Mouse (Mus musculus) stomach, postnatal 0 days (tissue): Measurements from ENCODE around the gene Relb. TPM values are rescaled to one million over a fixed set of nuclear protein-coding genes. Genes with fewer than 3 reads are reported as not detected.

Experiments used
- ATAC-seq: fragments of 200-750 bp; cut with Nextera tagmentation; 2 replicates; pipeline ENCODE4 v1.8.0; 2017; ENCODE audit not compliant: low FRiP score, low TSS enrichment
- DNase-seq: peaks from one replicate; pipeline ENCODE4 v3.0.0-alpha.2; 2016; ENCODE audit warnings: low spot score
- H3K27ac ChIP-seq: fragments of 300-500 bp; sonication (generic); replicated peaks from 2 replicates; pipeline ENCODE4 v1.5.1; 2014; ENCODE audit warnings: mild to moderate bottlenecking, control low read depth
- H3K27me3 ChIP-seq: fragments of 300-500 bp; sonication (generic); 2 replicates; pipeline ENCODE4 v1.6.1; 2014; ENCODE audit warnings: low read length; ENCODE audit not compliant: control insufficient read depth, insufficient read depth
- H3K36me3 ChIP-seq: fragments of 300-500 bp; sonication (generic); 2 replicates; pipeline ENCODE4 v1.6.1; 2014; ENCODE audit warnings: low read length, mixed read lengths; ENCODE audit not compliant: control insufficient read depth, insufficient read depth
- H3K4me1 ChIP-seq: fragments of 300-500 bp; sonication (generic); replicated peaks from 2 replicates; pipeline ENCODE4 v1.6.1; 2014; ENCODE audit warnings: antibody characterized with exemption; ENCODE audit not compliant: control insufficient read depth, insufficient read depth
- H3K4me2 ChIP-seq: fragments of 300-500 bp; sonication (generic); replicated peaks from 2 replicates; pipeline ENCODE4 v1.6.1; 2014; ENCODE audit warnings: low read depth, mild to moderate bottlenecking, control low read depth, moderate library complexity
- H3K4me3 ChIP-seq: fragments of 300-500 bp; sonication (generic); 2 replicates; pipeline ENCODE4 v1.5.1; 2014; ENCODE audit warnings: low read depth, low read length, control low read depth
- H3K9ac ChIP-seq: fragments of 300-500 bp; sonication (generic); 2 replicates; pipeline ENCODE4 v1.6.1; 2014; ENCODE audit warnings: mild to moderate bottlenecking, low read length, control low read depth, mixed read lengths
- H3K9me3 ChIP-seq: fragments of 300-500 bp; sonication (generic); 2 replicates; pipeline ENCODE4 v1.6.1; 2016; ENCODE audit warnings: low read length; ENCODE audit not compliant: control insufficient read depth
- CTCF ChIP-seq: IDR thresholded peaks from 2 replicates; pipeline ENCODE4 v1.5.1; 2016; ENCODE audit warnings: antibody characterized with exemption, low read depth, mild to moderate bottlenecking, moderate library complexity
- EP300 ChIP-seq: optimal IDR thresholded peaks from 2 replicates; pipeline ENCODE3; 2016; ENCODE audit warnings: antibody characterized with exemption
- WGBS: fragments of 180-500 bp; shearing (Covaris S2); extraction: QIAGEN DNeasy Blood & Tissue Kit; methylation state at CpG from one replicate; pipeline ENCODE4 v1.1.7; 2014; 5-methylcytosine and 5-hydroxymethylcytosine counted together
- polyA plus RNA-seq: library from polyadenylated mRNA; unstranded; fragments of >200 nt; fragmentation: Nextera tagmentation; extraction: Ambion mirVana; gene quantifications from 2 replicates; pipeline ENCODE4 v1.2.1, GENCODE M21; 2015

Gene Relb
- polyA plus RNA-seq, 1 experiment from 2014 or later, result 7.3 TPM

- Histone ChIP-seq H3K4me2 (no peak overlapping the region), H3K9ac (no peak overlapping the region), H3K4me1 (no peaks in the 10 kb centered on the region), H3K9me3 (no peaks in the 10 kb centered on the region), H3K27me3 (no peaks in the 10 kb centered on the region), H3K27ac (no peak overlapping the region), H3K4me3 (no peak overlapping the region), H3K36me3 (no peaks in the 10 kb centered on the region)
- 68% methylated on average over 10 of the region's 10 CpGs for WGBS
- no peak for TF ChIP-seq EP300
- no peak for TF ChIP-seq CTCF
- ATAC-seq (no peak), DNase-seq (no peak)
Observed at GRCm38 (mm10) chr7:19671511-19671910, 42.3 kb upstream of the Relb start.

- H3K27me3 ChIP-seq, result no peaks in the 10 kb centered on the region
- DNase-seq (peak; percentile 91), ATAC-seq (peak; percentile 81)
- no peak overlapping the region for H3K4me3 ChIP-seq
- no peaks in the 10 kb centered on the region for H3K36me3 ChIP-seq
- peak overlapping the region; percentile 41 for H3K4me2 ChIP-seq
- H3K4me1 ChIP-seq, result 0 out of 2 replicates have a peak, but pooled peaks cover under 1% of the 10 kb centered on the region
- H3K9ac ChIP-seq, result peak overlapping the region; percentile 47; the same call in 1 of the 2 replicates
- TF ChIP-seq EP300, result no peak
- TF ChIP-seq CTCF, result peak; percentile 99
- no peaks in the 10 kb centered on the region for H3K9me3 ChIP-seq
- peak overlapping the region; percentile 83 for H3K27ac ChIP-seq
- 6% methylated on average over 10 of the region's 10 CpGs for WGBS
Observed at GRCm38 (mm10) chr7:19668947-19669721, 39.9 kb upstream of the Relb start.

- Histone ChIP-seq H3K4me3 (no peak overlapping the region), H3K36me3 (no peaks in the 10 kb centered on the region), H3K9ac (no peak overlapping the region), H3K27ac (no peak overlapping the region), H3K27me3 (no peaks in the 10 kb centered on the region), H3K9me3 (no peaks in the 10 kb centered on the region), H3K4me1 (peaks cover 6% of the 10 kb centered on the region; the same call in 1 of the 2 replicates), H3K4me2 (no peak overlapping the region)
- no peak for ATAC-seq
- no peak for TF ChIP-seq EP300
- TF ChIP-seq CTCF, result no peak
- WGBS, result 87% methylated on average over 2 of the region's 2 CpGs
- DNase-seq, result no peak
Observed at GRCm38 (mm10) chr7:19667434-19667833, 38.2 kb upstream of the Relb start.

GRCm38 (mm10) chr7:19666750-19667149, 37.5 kb upstream of the Relb start:
- no peak overlapping the region for H3K4me3 ChIP-seq
- no peak overlapping the region for H3K27ac ChIP-seq

GRCm38 (mm10) chr7:19664955-19665841, 36.0 kb upstream of the Relb start, which contains the start of gene Clptm1:
Clptm1 (minus strand) TSS chr7:19665033.
- H3K27me3 ChIP-seq, result no peaks in the 10 kb centered on the region
- H3K9me3 ChIP-seq, result no peaks in the 10 kb centered on the region
- H3K4me3 ChIP-seq, result peak within 1 kb of the TSS; percentile 99
- H3K4me2 ChIP-seq, result peak within 1 kb of the TSS; percentile 92
- TF ChIP-seq CTCF (peak; percentile 74), EP300 (peak; percentile 98)
- peak within 1 kb of the TSS; percentile 93 for H3K27ac ChIP-seq
- ATAC-seq, result peak; percentile 91
- peak within 1 kb of the TSS; percentile 99 for H3K9ac ChIP-seq
- peaks cover 6% of the 10 kb centered on the region; the same call in 1 of the 2 replicates for H3K4me1 ChIP-seq
- peak; percentile 97 for DNase-seq
- no peaks in the 10 kb centered on the region for H3K36me3 ChIP-seq
- under 1% methylated on average over 62 of the region's 63 CpGs for WGBS

More at GRCm38 (mm10) chr7:19666750-19667149, 37.5 kb upstream of the Relb start:
- Histone ChIP-seq H3K4me1 (peaks cover 6% of the 10 kb centered on the region; the same call in 1 of the 2 replicates), H3K27me3 (no peaks in the 10 kb centered on the region), H3K36me3 (no peaks in the 10 kb centered on the region), H3K9me3 (no peaks in the 10 kb centered on the region), H3K4me2 (no peak overlapping the region), H3K9ac (no peak overlapping the region)
- no peak for DNase-seq
- no peak for ATAC-seq
- TF ChIP-seq CTCF (peak; percentile 53), EP300 (no peak)
- 66% methylated on average over 3 of the region's 3 CpGs for WGBS
